In genomic region chr16:55631048-55631447, GRCm38 (mm10) we compare ENCODE assay signal across 20 mouse cellular contexts.
DNase-seq lines count a peak whose midpoint lies in the region; ATAC-seq and TF ChIP-seq lines count a peak whose summit lies in the region.
"Had no signal": no experiment of that assay in that cellular context is flagged by ENCODE, and none has a peak within 500 bp of the region (broad histone marks: within the 10 kb centered on the region; RNA-seq: fewer than 3 reads in every experiment).

No protein-coding gene starts in this region.

- TF ChIP-seq CTCF in C2C12 (IDR thresholded peaks at IDR 0.05; ENCODE audit: control insufficient read depth, insufficient read depth, insufficient read length): no peak

- ATAC-seq in common myeloid progenitor, adult 5-6 weeks (replicated peaks; ENCODE audit: low read depth, poor library complexity, severe bottlenecking): peak; percentile 68
- ATAC-seq: activated CD4-positive, CD25-positive, alpha-beta regulatory T cell, adult 4 months; CD4-positive, CD25-positive, alpha-beta regulatory T cell, adult 4 months; forebrain, embryonic 13.5 days; forebrain, postnatal 0 days; intestine, embryonic 15.5 days had no signal

- no peaks in the 10 kb centered on the region for H3K79me2 ChIP-seq in C2C12 (ENCODE audit: control insufficient read depth, insufficient read depth)
- no peaks in the 10 kb centered on the region for H3K79me2 ChIP-seq in myocyte (ENCODE audit: control insufficient read depth, insufficient read depth)

- DNase-seq in lung, postnatal 36 days: no peak
- DNase-seq in thymus, postnatal 4 days: no peak
- DNase-seq in embryo, embryonic 11 days: no peak
- DNase-seq: adrenal gland, postnatal 14 days; cerebellum, adult 2 months; cerebellum, postnatal 10 days; forebrain, postnatal 0 days; gastrocnemius, postnatal 14 days had no signal

- H3K4me3 ChIP-seq in C2C12 (ENCODE audit: insufficient read depth, poor library complexity, severe bottlenecking) (no peak overlapping the region), myocyte (no peak overlapping the region)
- H3K4me3 ChIP-seq: embryonic facial prominence, embryonic 13.5 days; forebrain, embryonic 13.5 days; heart, embryonic 12.5 days; hindbrain, embryonic 10.5 days; intestine, embryonic 15.5 days had no signal

- no peaks in the 10 kb centered on the region for H3K27me3 ChIP-seq in C2C12 (ENCODE audit: control insufficient read depth, insufficient read depth, insufficient read length)
- H3K27me3 ChIP-seq in myocyte (ENCODE audit: control insufficient read depth, insufficient read depth, insufficient read length): no peaks in the 10 kb centered on the region
- H3K27me3 ChIP-seq: embryonic facial prominence, embryonic 13.5 days; forebrain, embryonic 13.5 days; heart, embryonic 12.5 days; intestine, embryonic 15.5 days had no signal

- H3K36me3 ChIP-seq in C2C12 (ENCODE audit: control insufficient read depth, insufficient read depth) (no peaks in the 10 kb centered on the region), myocyte (ENCODE audit: control insufficient read depth, insufficient read depth) (no peaks in the 10 kb centered on the region)
- H3K36me3 ChIP-seq: embryonic facial prominence, embryonic 13.5 days; G1E; heart, embryonic 12.5 days; hindbrain, embryonic 10.5 days; intestine, embryonic 15.5 days had no signal

- H3ac ChIP-seq in C2C12 (ENCODE audit: control insufficient read depth, insufficient read length, low read depth) (no peak overlapping the region), myocyte (ENCODE audit: control insufficient read depth, insufficient read length) (no peak overlapping the region)

- H3K4me2 ChIP-seq in myocyte (ENCODE audit: low read depth): peak overlapping the region; percentile 63
- H3K4me2 ChIP-seq: embryonic facial prominence, embryonic 13.5 days; forebrain, embryonic 13.5 days; heart, embryonic 12.5 days; hindbrain, embryonic 14.5 days; intestine, embryonic 15.5 days had no signal

- no peak for TF ChIP-seq POLR2A in myocyte (IDR thresholded peaks at IDR 0.05; ENCODE audit: insufficient read length, low read depth)

- no peaks in the 10 kb centered on the region for H3K79me3 ChIP-seq in C2C12 (ENCODE audit: low read depth)

TF ChIP-seq in C2C12, 6 proteins besides CTCF, POLR2A, EP300 and RAD21:
- no peak for TF ChIP-seq MAX (IDR thresholded peaks at IDR 0.05)
- no peak for TF ChIP-seq MYOD1 (IDR thresholded peaks at IDR 0.05; ENCODE audit: control insufficient read depth, insufficient read length, low read depth)
- peak; percentile 89 for TF ChIP-seq CEBPB (IDR thresholded peaks at IDR 0.05; ENCODE audit: low read depth)

TF ChIP-seq in myocyte, 11 proteins besides CTCF, POLR2A, EP300 and RAD21:
- no peak for TF ChIP-seq E2F4 (IDR thresholded peaks at IDR 0.05; ENCODE audit: insufficient read depth)
- TF ChIP-seq CEBPB (IDR thresholded peaks at IDR 0.05; ENCODE audit: insufficient read depth, poor library complexity, severe bottlenecking): peak; percentile 53; the same call in 1 of the 2 replicates
